Mouse (Mus musculus): ENCODE measurements around the gene Hnrnpa2b1. TPM values are rescaled to one million over a fixed set of nuclear protein-coding genes. Genes with fewer than 3 reads are reported as not detected.

The Hnrnpa2b1 gene
- polyA plus RNA-seq, 1 experiment from 2014 or later = 613 TPM

DNA sequence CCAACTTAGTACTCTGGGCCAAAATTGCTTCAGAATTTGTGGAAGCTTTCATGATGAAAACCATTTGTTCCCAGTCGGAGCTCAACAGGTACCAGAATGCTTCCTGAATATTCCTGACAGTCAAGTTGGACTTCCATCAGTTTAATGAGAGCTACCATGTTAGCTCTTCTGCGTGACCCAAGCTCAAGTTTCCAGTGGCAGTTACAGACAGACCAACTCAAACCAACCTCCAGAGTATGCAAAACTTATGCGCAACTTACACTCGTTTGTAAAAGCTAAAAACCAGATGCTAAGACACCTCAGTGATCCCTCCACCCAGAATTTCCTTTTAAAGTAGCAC lies 9.7 kb downstream of the Hnrnpa2b1 start:
- no peak for TF ChIP-seq CTCF (IDR thresholded peaks at IDR 0.05)
- DNase-seq (ENCODE audit: low spot score) = no peak
- Histone ChIP-seq H3K27ac (ENCODE audit: low read length) (no peak overlapping the region), H3K9ac (replicated peaks; ENCODE audit: low read depth) (no peak overlapping the region), H3K4me3 (ENCODE audit: low read depth, low read length) (no peak overlapping the region), H3K4me1 (ENCODE audit: insufficient read depth, low read depth, low read length) (no peaks in the 10 kb centered on the region), H3K36me3 (ENCODE audit: insufficient read depth, low read length) (peaks cover 22% of the 10 kb centered on the region), H3K9me3 (ENCODE audit: low read length) (no peaks in the 10 kb centered on the region), H3K4me2 (replicated peaks; ENCODE audit: low read depth, low read length) (no peak overlapping the region), H3K27me3 (replicated peaks; ENCODE audit: insufficient read depth, low read length) (no peaks in the 10 kb centered on the region)
- ATAC-seq = no peak
- WGBS = 80% methylated on average over 4 of the region's 4 CpGs

DNA sequence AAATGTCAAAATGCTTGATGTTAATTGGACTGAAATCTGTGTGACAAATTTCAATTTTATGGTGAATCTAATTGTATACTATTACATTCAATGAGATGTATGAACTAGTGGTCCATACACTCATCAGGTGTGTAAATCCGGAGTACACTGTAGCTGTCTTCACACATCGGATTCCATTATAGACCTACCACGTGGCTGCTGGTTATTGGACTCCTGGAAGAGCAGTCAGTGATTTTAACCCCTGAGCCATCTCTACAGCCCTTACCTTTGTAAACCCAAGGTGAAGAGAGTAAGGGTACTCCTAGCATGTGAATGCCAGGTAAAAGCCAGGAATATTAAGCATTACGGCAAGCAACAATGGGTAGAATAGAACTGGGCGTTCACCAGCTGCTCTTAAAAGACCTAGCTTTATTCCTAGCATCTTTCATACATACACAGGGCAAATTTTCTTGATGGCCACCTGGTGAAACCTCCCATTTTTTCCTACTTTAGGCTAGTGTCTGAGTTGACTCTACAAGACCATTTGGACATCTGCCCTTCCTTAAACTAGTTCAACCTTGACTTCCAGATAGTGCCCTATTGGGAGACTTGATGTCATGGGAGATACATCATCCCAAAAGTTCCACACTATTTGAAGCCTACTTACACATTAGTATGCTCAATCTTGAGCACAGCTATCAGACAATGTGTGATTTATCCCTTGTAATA lies 10.2 kb downstream of the Hnrnpa2b1 start:
- ATAC-seq (peak; percentile 25; the same call in 1 of the 2 replicates), DNase-seq (ENCODE audit: low spot score) (no peak)
- Histone ChIP-seq H3K9me3 (ENCODE audit: low read length) (no peaks in the 10 kb centered on the region), H3K9ac (replicated peaks; ENCODE audit: low read depth) (no peak overlapping the region), H3K4me1 (ENCODE audit: insufficient read depth, low read depth, low read length) (no peaks in the 10 kb centered on the region), H3K36me3 (ENCODE audit: insufficient read depth, low read length) (peaks cover 22% of the 10 kb centered on the region), H3K27ac (ENCODE audit: low read length) (no peak overlapping the region), H3K4me2 (replicated peaks; ENCODE audit: low read depth, low read length) (no peak overlapping the region), H3K27me3 (replicated peaks; ENCODE audit: insufficient read depth, low read length) (no peaks in the 10 kb centered on the region), H3K4me3 (ENCODE audit: low read depth, low read length) (no peak overlapping the region)
- no peak for TF ChIP-seq CTCF (IDR thresholded peaks at IDR 0.05)
- no peak for TF ChIP-seq EP300 (IDR thresholded peaks at IDR 0.05)
- WGBS = 40% methylated on average over 5 of the region's 5 CpGs

DNA sequence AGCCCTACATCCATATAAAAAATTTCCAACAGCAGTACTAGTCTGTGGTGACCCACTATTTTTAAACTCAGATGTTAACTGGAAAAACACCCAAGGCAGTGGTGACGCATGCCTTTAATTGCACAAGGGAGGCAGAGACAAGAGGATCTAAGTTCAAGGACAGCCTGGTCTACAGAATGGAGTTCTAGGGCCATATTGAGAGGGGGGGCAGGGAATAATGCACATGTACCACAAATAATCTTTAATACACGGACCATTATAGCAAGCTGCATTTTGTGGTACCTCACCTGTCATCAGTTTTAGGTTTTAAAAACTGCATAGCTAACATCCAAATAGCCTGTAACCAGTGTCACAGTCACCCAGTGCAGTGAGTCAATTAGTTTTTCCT lies 10.8 kb downstream of the Hnrnpa2b1 start:
- peaks cover 20% of the 10 kb centered on the region for H3K36me3 ChIP-seq (ENCODE audit: insufficient read depth, low read length)
- H3K4me3 ChIP-seq (ENCODE audit: low read depth, low read length) = no peak overlapping the region
- no peaks in the 10 kb centered on the region for H3K9me3 ChIP-seq (ENCODE audit: low read length)
- H3K27ac ChIP-seq (ENCODE audit: low read length) = no peak overlapping the region
- H3K27me3 ChIP-seq (replicated peaks; ENCODE audit: insufficient read depth, low read length) = no peaks in the 10 kb centered on the region
- no peak overlapping the region for H3K9ac ChIP-seq (replicated peaks; ENCODE audit: low read depth)
- no peaks in the 10 kb centered on the region for H3K4me1 ChIP-seq (ENCODE audit: insufficient read depth, low read depth, low read length)
- ATAC-seq (peak; percentile 18; the same call in 1 of the 2 replicates), DNase-seq (ENCODE audit: low spot score) (no peak)
- 56% methylated on average over 2 of the region's 2 CpGs for WGBS
- TF ChIP-seq EP300 (IDR thresholded peaks at IDR 0.05) (no peak), CTCF (IDR thresholded peaks at IDR 0.05) (no peak)
- H3K4me2 ChIP-seq (replicated peaks; ENCODE audit: low read depth, low read length) = no peak overlapping the region

DNA sequence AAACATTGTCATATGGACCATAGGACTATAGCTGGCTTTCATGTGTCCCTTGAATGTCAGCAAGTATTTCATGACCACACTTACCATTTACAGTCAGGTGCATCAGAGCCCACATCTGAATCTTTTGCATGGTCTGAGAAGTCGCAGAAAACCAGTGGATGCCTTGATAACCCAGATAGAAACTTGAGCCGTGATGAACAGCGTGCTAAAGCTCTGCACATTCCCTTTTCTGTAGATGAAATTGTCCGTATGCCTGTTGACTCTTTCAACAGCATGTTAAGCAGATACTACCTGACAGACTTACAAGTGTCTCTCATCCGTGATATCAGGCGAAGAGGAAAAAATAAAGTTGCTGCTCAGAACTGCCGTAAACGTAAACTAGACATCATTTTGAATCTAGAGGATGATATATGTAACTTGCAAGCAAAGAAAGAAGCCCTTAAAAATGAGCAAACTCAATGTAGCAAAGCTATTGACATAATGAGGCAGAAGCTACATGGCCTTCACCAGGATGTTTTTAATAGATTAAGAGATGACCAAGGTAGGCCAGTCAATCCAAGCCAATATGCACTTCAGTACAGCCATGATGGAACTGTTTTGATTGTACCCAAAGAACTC lies 11.8 kb downstream of the Hnrnpa2b1 start:
- Histone ChIP-seq H3K27me3 (replicated peaks; ENCODE audit: insufficient read depth, low read length) (no peaks in the 10 kb centered on the region), H3K9ac (replicated peaks; ENCODE audit: low read depth) (no peak overlapping the region), H3K4me1 (ENCODE audit: insufficient read depth, low read depth, low read length) (no peaks in the 10 kb centered on the region), H3K9me3 (ENCODE audit: low read length) (no peaks in the 10 kb centered on the region), H3K4me2 (replicated peaks; ENCODE audit: low read depth, low read length) (no peak overlapping the region), H3K36me3 (ENCODE audit: insufficient read depth, low read length) (peaks cover 10% of the 10 kb centered on the region; the same call in 1 of the 2 replicates), H3K4me3 (ENCODE audit: low read depth, low read length) (no peak overlapping the region), H3K27ac (ENCODE audit: low read length) (no peak overlapping the region)
- DNase-seq (ENCODE audit: low spot score) (no peak), ATAC-seq (no peak)
- 70% methylated on average over 8 of the region's 8 CpGs for WGBS
- TF ChIP-seq CTCF (IDR thresholded peaks at IDR 0.05) (no peak), EP300 (IDR thresholded peaks at IDR 0.05) (no peak)

DNA sequence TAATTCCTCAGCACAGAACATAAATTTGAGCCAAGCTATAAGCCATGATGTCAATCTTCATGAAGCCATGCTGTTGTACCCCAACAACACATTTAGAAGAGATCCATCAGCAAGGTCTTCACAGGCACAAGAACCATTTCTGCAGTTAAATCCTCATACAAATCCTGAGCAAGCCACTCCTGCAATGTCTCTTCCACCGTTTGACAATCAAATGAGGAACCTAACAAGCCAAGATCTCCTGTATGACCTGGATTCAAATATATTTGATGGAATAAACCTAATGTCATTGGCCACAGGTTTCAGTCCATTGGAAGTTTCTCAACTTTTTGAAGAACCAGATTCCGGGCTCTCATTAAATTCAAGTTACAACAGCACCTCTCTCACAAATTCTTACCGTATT lies 12.4 kb downstream of the Hnrnpa2b1 start:
- Histone ChIP-seq H3K4me3 (ENCODE audit: low read depth, low read length) (no peak overlapping the region), H3K27me3 (replicated peaks; ENCODE audit: insufficient read depth, low read length) (no peaks in the 10 kb centered on the region), H3K4me1 (ENCODE audit: insufficient read depth, low read depth, low read length) (no peaks in the 10 kb centered on the region), H3K4me2 (replicated peaks; ENCODE audit: low read depth, low read length) (no peak overlapping the region), H3K27ac (ENCODE audit: low read length) (no peak overlapping the region), H3K9ac (replicated peaks; ENCODE audit: low read depth) (no peak overlapping the region), H3K36me3 (ENCODE audit: insufficient read depth, low read length) (peaks cover 10% of the 10 kb centered on the region; the same call in 1 of the 2 replicates), H3K9me3 (ENCODE audit: low read length) (no peaks in the 10 kb centered on the region)
- DNase-seq (ENCODE audit: low spot score) = no peak
- no peak for TF ChIP-seq EP300 (IDR thresholded peaks at IDR 0.05)
- no peak for TF ChIP-seq CTCF (IDR thresholded peaks at IDR 0.05)
- no peak for ATAC-seq
- 66% methylated on average over 3 of the region's 3 CpGs for WGBS

DNA sequence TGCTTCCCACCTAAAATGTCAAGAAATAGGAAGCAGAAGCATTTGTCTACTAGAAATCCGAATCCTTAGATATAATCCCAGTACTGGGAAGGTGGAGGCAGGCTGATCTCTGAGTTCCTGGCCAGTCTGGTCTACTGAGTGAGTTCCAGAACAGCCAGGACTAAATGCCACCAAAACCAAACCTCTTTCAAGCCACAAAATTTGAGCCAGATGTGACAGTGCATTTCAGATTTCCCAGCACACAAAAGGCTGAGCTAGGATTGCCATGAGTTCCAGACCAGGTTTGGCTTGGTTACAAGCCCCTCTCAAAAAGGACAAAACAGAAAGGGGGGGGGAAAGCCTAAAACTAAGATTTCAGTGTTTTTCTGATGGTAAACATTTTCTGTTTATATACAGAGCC lies 13.5 kb downstream of the Hnrnpa2b1 start:
- 72% methylated on average over 1 of the region's 1 CpGs for WGBS
- Histone ChIP-seq H3K27ac (ENCODE audit: low read length) (no peak overlapping the region), H3K4me2 (replicated peaks; ENCODE audit: low read depth, low read length) (no peak overlapping the region), H3K4me3 (ENCODE audit: low read depth, low read length) (no peak overlapping the region), H3K36me3 (ENCODE audit: insufficient read depth, low read length) (peaks cover 10% of the 10 kb centered on the region; the same call in 1 of the 2 replicates), H3K9ac (replicated peaks; ENCODE audit: low read depth) (no peak overlapping the region), H3K4me1 (ENCODE audit: insufficient read depth, low read depth, low read length) (no peaks in the 10 kb centered on the region), H3K9me3 (ENCODE audit: low read length) (no peaks in the 10 kb centered on the region), H3K27me3 (replicated peaks; ENCODE audit: insufficient read depth, low read length) (no peaks in the 10 kb centered on the region)
- DNase-seq (ENCODE audit: low spot score) (no peak), ATAC-seq (no peak)
- TF ChIP-seq EP300 (IDR thresholded peaks at IDR 0.05) (no peak), CTCF (IDR thresholded peaks at IDR 0.05) (no peak)
